Mouse (Mus musculus): Measurements from ENCODE around the gene Acot8.

DNA sequence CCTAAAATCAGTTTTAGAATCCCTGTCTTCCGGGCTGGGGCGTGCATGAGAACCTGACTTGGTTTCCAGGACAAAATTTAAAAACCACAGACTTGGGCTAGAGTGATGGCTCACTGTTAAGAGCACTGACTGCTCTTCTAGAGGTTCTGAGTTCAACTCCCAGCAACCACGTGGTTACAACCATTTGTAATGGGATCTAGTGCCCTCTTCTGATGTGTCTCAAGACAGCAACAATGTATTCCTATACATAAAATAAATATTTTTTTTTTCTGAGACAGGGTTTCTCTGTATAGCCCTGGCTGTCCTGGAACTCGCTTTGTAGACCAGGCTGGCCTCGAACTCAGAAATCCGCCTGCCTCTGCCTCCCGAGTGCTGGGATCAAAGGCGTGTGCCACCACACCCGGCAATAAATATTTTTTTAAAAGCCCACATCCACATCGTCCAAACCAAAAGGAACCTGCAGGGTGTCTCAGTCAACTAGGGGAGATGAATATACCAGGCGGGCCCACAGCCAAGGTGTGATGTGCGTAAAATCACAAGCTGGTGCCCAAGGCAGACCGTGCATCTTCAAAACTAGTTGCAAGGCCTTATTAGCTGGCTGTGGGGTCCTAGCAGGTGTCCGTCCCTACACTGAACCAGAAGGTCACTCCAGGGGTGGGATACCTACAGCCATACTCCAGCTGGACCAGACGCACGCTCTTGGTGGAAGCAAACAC lies 27.5 kb upstream of the Acot8 start:
- TF ChIP-seq CTCF (IDR thresholded peaks at IDR 0.05; ENCODE audit: control insufficient read depth, insufficient read depth, insufficient replicate concordance, low read depth, low read length) (no peak), POLR2A (IDR thresholded peaks at IDR 0.05; ENCODE audit: control insufficient read depth, low read depth, low read length) (no peak)
